Mouse (Mus musculus): ENCODE data around the gene Gtf3c6.

DNA sequence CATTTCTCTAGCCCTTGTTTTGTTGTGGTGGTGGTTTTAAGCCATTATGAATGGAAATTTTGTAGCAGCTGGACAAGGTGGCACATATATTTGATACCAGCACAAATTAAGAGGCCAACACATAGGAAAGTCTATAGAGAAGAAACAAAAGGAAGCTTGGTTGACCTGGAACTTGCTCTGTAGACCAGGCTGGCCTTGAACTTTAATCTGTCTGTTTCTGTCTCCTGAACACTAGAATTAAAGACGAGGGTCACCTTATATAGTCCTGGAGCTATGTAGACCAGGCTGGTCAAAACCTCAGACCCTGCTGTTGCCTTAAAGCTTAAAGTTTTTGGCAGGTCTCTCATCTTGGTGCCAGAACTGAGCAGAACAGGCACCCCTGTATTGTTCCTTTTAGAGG lies 27.7 kb upstream of the Gtf3c6 start:
- TF ChIP-seq POLR2A (IDR thresholded peaks at IDR 0.05; ENCODE audit: extremely low read depth, insufficient read depth, low read length) (no peak), CTCF (IDR thresholded peaks at IDR 0.05; ENCODE audit: extremely low read depth, insufficient read depth, low read length) (no peak)

Measured in cortical plate, adult 2 months (tissue).